Mouse (Mus musculus): ENCODE results near the gene Lpp. TPM values are rescaled to one million over a fixed set of nuclear protein-coding genes. Genes with fewer than 3 reads are reported as not detected.

Lpp gene
- polyA plus RNA-seq, 1 experiment from 2014 or later: 42.6 TPM

DNA sequence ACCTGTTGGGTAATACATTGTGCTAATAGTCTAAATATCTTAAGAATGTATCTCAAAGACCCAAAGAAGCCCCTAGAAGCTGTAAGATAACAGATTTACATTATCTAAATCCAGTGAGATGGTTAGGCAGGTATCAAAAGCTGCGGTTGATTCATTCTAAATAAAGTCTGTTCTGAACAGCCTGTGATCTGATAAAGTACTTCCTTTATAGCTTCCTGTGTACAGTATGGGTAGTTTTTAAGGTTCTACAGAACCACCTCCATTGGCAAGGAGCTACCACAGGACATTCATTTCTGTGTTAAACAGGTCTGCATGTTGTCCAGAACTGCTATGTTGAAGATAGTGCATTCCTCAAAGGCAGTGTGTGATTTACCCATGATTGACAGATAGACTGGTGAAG is 554.2 kb downstream of the Lpp start:
- H3K9ac ChIP-seq: no peak overlapping the region
- H3K4me1 ChIP-seq (replicated peaks): peaks cover 27% of the 10 kb centered on the region
- H3K27ac ChIP-seq: no peak overlapping the region
- no peaks in the 10 kb centered on the region for H3K9me3 ChIP-seq (replicated peaks)
- no peak overlapping the region for H3K4me2 ChIP-seq
- no peak for ATAC-seq (replicated peaks; ENCODE audit: insufficient number of reproducible peaks, insufficient read depth, low FRiP score, low read depth)
- no peak overlapping the region for H3K4me3 ChIP-seq
- no peaks in the 10 kb centered on the region for H3K36me3 ChIP-seq
- H3K27me3 ChIP-seq: no peaks in the 10 kb centered on the region
- WGBS: 61% methylated on average over 1 of the region's 1 CpGs

- peaks cover 26% of the 10 kb centered on the region for H3K4me1 ChIP-seq (replicated peaks)
- no peak overlapping the region for H3K4me2 ChIP-seq
- no peaks in the 10 kb centered on the region for H3K27me3 ChIP-seq
- no peaks in the 10 kb centered on the region for H3K36me3 ChIP-seq
- H3K4me3 ChIP-seq: no peak overlapping the region
- 50% methylated on average over 3 of the region's 3 CpGs for WGBS
- ATAC-seq (replicated peaks; ENCODE audit: insufficient number of reproducible peaks, insufficient read depth, low FRiP score, low read depth): no peak
- no peak overlapping the region for H3K9ac ChIP-seq
- H3K9me3 ChIP-seq (replicated peaks): no peaks in the 10 kb centered on the region
- H3K27ac ChIP-seq: peak overlapping the region; percentile 8; the same call in 1 of the 2 replicates
These were observed 554.9 kb downstream of the Lpp start for GRCm38 (mm10) chr16:24948091-24948690.

GRCm38 (mm10) chr16:24949265-24949664 is 556.0 kb downstream of the Lpp start:
- no peaks in the 10 kb centered on the region for H3K9me3 ChIP-seq (replicated peaks)
- no peak overlapping the region for H3K4me3 ChIP-seq
- H3K36me3 ChIP-seq: no peaks in the 10 kb centered on the region
- peaks cover 20% of the 10 kb centered on the region for H3K4me1 ChIP-seq (replicated peaks)
- H3K4me2 ChIP-seq: no peak overlapping the region
- H3K9ac ChIP-seq: no peak overlapping the region
- H3K27me3 ChIP-seq: no peaks in the 10 kb centered on the region
- WGBS: 88% methylated on average over 3 of the region's 3 CpGs
- no peak overlapping the region for H3K27ac ChIP-seq
- no peak for ATAC-seq (replicated peaks; ENCODE audit: insufficient number of reproducible peaks, insufficient read depth, low FRiP score, low read depth)

DNA sequence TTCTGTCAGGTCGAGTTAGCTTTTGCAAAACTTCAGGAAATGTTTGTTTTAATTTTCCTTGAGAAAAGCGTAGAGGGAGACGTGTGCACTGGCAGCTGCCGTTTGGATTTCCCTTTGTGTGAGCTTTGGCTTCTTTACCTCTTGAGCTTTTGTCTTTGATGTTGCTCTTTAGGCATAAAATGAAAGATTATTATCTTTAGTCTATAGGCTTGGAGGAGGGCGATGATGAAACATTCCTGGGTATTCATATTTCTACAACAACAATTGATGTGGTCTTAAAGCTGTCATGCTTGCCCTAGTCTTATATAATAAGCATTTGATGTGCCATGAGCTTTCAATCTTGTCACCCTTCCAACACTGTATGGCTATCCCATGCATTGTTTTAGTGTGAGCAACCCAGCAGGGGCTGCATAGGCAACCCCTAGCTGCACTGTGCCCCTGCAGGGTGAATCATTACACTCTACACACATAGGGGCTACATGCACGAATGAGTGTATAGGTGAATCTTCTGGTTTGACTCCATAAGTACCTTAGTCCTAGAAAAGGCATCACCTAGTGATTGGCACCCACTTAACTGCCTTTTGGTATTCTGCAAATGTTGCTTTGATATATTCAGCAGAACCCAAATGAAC is 556.9 kb downstream of the Lpp start:
- H3K4me1 ChIP-seq (replicated peaks): peaks cover 14% of the 10 kb centered on the region
- no peak overlapping the region for H3K9ac ChIP-seq
- no peak overlapping the region for H3K4me3 ChIP-seq
- H3K27me3 ChIP-seq: no peaks in the 10 kb centered on the region
- ATAC-seq (replicated peaks; ENCODE audit: insufficient number of reproducible peaks, insufficient read depth, low FRiP score, low read depth): no peak
- no peak overlapping the region for H3K4me2 ChIP-seq
- H3K36me3 ChIP-seq: no peaks in the 10 kb centered on the region
- H3K27ac ChIP-seq: no peak overlapping the region; the same call in 1 of the 2 replicates
- H3K9me3 ChIP-seq (replicated peaks): no peaks in the 10 kb centered on the region
- 65% methylated on average over 6 of the region's 6 CpGs for WGBS

GRCm38 (mm10) chr16:24951909-24952308 is 558.6 kb downstream of the Lpp start:
- Histone ChIP-seq H3K27ac (no peak overlapping the region), H3K36me3 (no peaks in the 10 kb centered on the region; the same call in 1 of the 2 replicates), H3K4me1 (replicated peaks) (peaks cover 11% of the 10 kb centered on the region), H3K27me3 (no peaks in the 10 kb centered on the region), H3K4me3 (no peak overlapping the region), H3K4me2 (no peak overlapping the region), H3K9me3 (replicated peaks) (peaks cover 3% of the 10 kb centered on the region; the same call in 1 of the 2 replicates), H3K9ac (no peak overlapping the region)
- 53% methylated on average over 5 of the region's 5 CpGs for WGBS
- no peak for ATAC-seq (replicated peaks; ENCODE audit: insufficient number of reproducible peaks, insufficient read depth, low FRiP score, low read depth)

- peaks cover 3% of the 10 kb centered on the region; the same call in 1 of the 2 replicates for H3K9me3 ChIP-seq (replicated peaks)
- 84% methylated on average over 7 of the region's 7 CpGs for WGBS
- H3K27me3 ChIP-seq: no peaks in the 10 kb centered on the region
- no peak overlapping the region for H3K9ac ChIP-seq
- no peak overlapping the region for H3K27ac ChIP-seq
- no peak overlapping the region for H3K4me2 ChIP-seq
- H3K4me3 ChIP-seq: no peak overlapping the region
- ATAC-seq (replicated peaks; ENCODE audit: insufficient number of reproducible peaks, insufficient read depth, low FRiP score, low read depth): no peak
- peaks cover 9% of the 10 kb centered on the region for H3K4me1 ChIP-seq (replicated peaks)
- no peaks in the 10 kb centered on the region; the same call in 1 of the 2 replicates for H3K36me3 ChIP-seq
These were observed 561.7 kb downstream of the Lpp start for GRCm38 (mm10) chr16:24955054-24955453.

- ATAC-seq (replicated peaks; ENCODE audit: insufficient number of reproducible peaks, insufficient read depth, low FRiP score, low read depth): peak; percentile 87; the same call in 1 of the 2 replicates
- Histone ChIP-seq H3K4me1 (replicated peaks) (peaks cover 17% of the 10 kb centered on the region), H3K9ac (no peak overlapping the region), H3K27me3 (no peaks in the 10 kb centered on the region), H3K9me3 (replicated peaks) (peaks cover 3% of the 10 kb centered on the region; the same call in 1 of the 2 replicates), H3K4me3 (no peak overlapping the region), H3K27ac (peak overlapping the region; percentile 85), H3K36me3 (no peaks in the 10 kb centered on the region; the same call in 1 of the 2 replicates), H3K4me2 (no peak overlapping the region)
- WGBS: 30% methylated on average over 1 of the region's 1 CpGs
These were observed 565.4 kb downstream of the Lpp start for GRCm38 (mm10) chr16:24958661-24959060.

GRCm38 (mm10) chr16:24960901-24961806 is 567.8 kb downstream of the Lpp start:
- Histone ChIP-seq H3K9me3 (replicated peaks) (peaks cover 3% of the 10 kb centered on the region; the same call in 1 of the 2 replicates), H3K4me1 (replicated peaks) (peaks cover 21% of the 10 kb centered on the region), H3K27me3 (no peaks in the 10 kb centered on the region), H3K4me3 (no peak overlapping the region), H3K36me3 (no peaks in the 10 kb centered on the region), H3K9ac (no peak overlapping the region), H3K27ac (peak overlapping the region; percentile 2; the same call in 1 of the 2 replicates), H3K4me2 (no peak overlapping the region)
- no peak for ATAC-seq (replicated peaks; ENCODE audit: insufficient number of reproducible peaks, insufficient read depth, low FRiP score, low read depth)
- 60% methylated on average over 10 of the region's 10 CpGs for whole genome bisulfite sequencing

DNA sequence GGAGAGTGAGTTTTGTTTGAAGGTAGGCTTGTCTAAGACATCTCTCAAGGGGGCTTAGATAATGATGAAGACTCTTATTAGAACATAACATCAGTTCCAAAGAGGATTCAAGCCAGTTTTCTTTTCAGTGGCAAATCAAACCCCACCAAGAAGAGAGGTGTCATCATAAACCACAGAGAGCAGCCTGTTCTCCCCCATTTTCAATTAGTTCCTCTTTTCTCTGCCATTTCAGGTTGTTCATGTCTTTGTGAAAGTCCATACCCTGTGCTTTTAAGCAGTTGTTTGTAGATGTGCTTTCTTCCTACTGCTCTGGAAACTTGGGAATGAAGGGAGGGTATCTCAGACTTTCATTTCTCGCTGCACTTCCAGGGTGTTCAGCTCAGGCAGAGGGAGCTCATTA is 571.0 kb downstream of the Lpp start:
- ATAC-seq (replicated peaks; ENCODE audit: insufficient number of reproducible peaks, insufficient read depth, low FRiP score, low read depth): no peak
- WGBS: 76% methylated on average over 1 of the region's 1 CpGs
- H3K4me2 ChIP-seq: no peak overlapping the region
- no peaks in the 10 kb centered on the region for H3K9me3 ChIP-seq (replicated peaks)
- H3K4me1 ChIP-seq (replicated peaks): 0 out of 2 replicates have a peak, but pooled peaks cover 14% of the 10 kb centered on the region
- no peak overlapping the region for H3K9ac ChIP-seq
- no peak overlapping the region for H3K4me3 ChIP-seq
- no peaks in the 10 kb centered on the region for H3K36me3 ChIP-seq
- H3K27ac ChIP-seq: no peak overlapping the region
- no peaks in the 10 kb centered on the region for H3K27me3 ChIP-seq

- no peak overlapping the region for H3K4me3 ChIP-seq
- 60% methylated on average over 4 of the region's 4 CpGs for WGBS
- ATAC-seq (replicated peaks; ENCODE audit: insufficient number of reproducible peaks, insufficient read depth, low FRiP score, low read depth): no peak
- no peaks in the 10 kb centered on the region for H3K36me3 ChIP-seq
- no peaks in the 10 kb centered on the region for H3K27me3 ChIP-seq
- no peak overlapping the region for H3K9ac ChIP-seq
- 0 out of 2 replicates have a peak, but pooled peaks cover 11% of the 10 kb centered on the region for H3K4me1 ChIP-seq (replicated peaks)
- no peaks in the 10 kb centered on the region for H3K9me3 ChIP-seq (replicated peaks)
- H3K27ac ChIP-seq: no peak overlapping the region
- no peak overlapping the region for H3K4me2 ChIP-seq
These were observed 571.8 kb downstream of the Lpp start for GRCm38 (mm10) chr16:24965091-24965490.

- Histone ChIP-seq H3K27me3 (no peaks in the 10 kb centered on the region), H3K9ac (no peak overlapping the region), H3K9me3 (replicated peaks) (no peaks in the 10 kb centered on the region), H3K27ac (no peak overlapping the region), H3K4me1 (replicated peaks) (0 out of 2 replicates have a peak, but pooled peaks cover 5% of the 10 kb centered on the region), H3K4me3 (no peak overlapping the region), H3K36me3 (no peaks in the 10 kb centered on the region; the same call in 1 of the 2 replicates), H3K4me2 (no peak overlapping the region)
- 87% methylated on average over 9 of the region's 9 CpGs for WGBS
- ATAC-seq (replicated peaks; ENCODE audit: insufficient number of reproducible peaks, insufficient read depth, low FRiP score, low read depth): no peak
These were observed 573.2 kb downstream of the Lpp start for GRCm38 (mm10) chr16:24966460-24966859.

All from heart, embryonic 15.5 days (tissue).